Mouse (Mus musculus): Measurements from ENCODE around the gene Lce1g. TPM values are rescaled to one million over a fixed set of nuclear protein-coding genes. Genes with fewer than 3 reads are reported as not detected.

The Lce1g gene
- total RNA-seq (2014; rRNA removed; ENCODE audit: low replicate concordance) = not detected in 2 replicates
- polyA plus RNA-seq (2015; fragmentation: Nextera tagmentation; extraction: Ambion mirVana) = not detected in 2 replicates

- Histone ChIP-seq H3K27me3 (ENCODE audit: control insufficient read depth, insufficient read depth, low read length) (no peaks in the 10 kb centered on the region), H3K36me3 (replicated peaks; ENCODE audit: control insufficient read depth, insufficient read depth, low read length) (no peaks in the 10 kb centered on the region), H3K4me3 (ENCODE audit: low read depth, low read length) (no peak within 1 kb of the TSS), H3K9ac (replicated peaks; ENCODE audit: low read depth, low read length) (no peak within 1 kb of the TSS), H3K4me1 (ENCODE audit: control insufficient read depth, insufficient read depth) (no peaks in the 10 kb centered on the region), H3K27ac (ENCODE audit: low read depth) (no peak within 1 kb of the TSS), H3K4me2 (ENCODE audit: low read depth, low read length) (no peak within 1 kb of the TSS), H3K9me3 (replicated peaks; ENCODE audit: control insufficient read depth, low read length) (no peaks in the 10 kb centered on the region)
- DNase-seq (ENCODE audit: low spot score) = no peak
- no peak for ATAC-seq (ENCODE audit: insufficient read depth, low read depth)
- 61% methylated on average over 1 of the region's 1 CpGs for WGBS
- TF ChIP-seq EP300 (IDR thresholded peaks at IDR 0.05; ENCODE audit: low read depth) (no peak), CTCF (IDR thresholded peaks at IDR 0.05; ENCODE audit: low read depth) (no peak)
Observed at GRCm38 (mm10) chr3:92752238-92752637, at the start of gene Lce1g. Gene Lce1g, minus strand, starts transcription at chr3:92752338.

- H3K27me3 ChIP-seq (ENCODE audit: control insufficient read depth, insufficient read depth, low read length) = no peaks in the 10 kb centered on the region
- no peak within 1 kb of the TSS for H3K27ac ChIP-seq (ENCODE audit: low read depth)
- H3K4me3 ChIP-seq (ENCODE audit: low read depth, low read length) = no peak within 1 kb of the TSS
- no peaks in the 10 kb centered on the region for H3K9me3 ChIP-seq (replicated peaks; ENCODE audit: control insufficient read depth, low read length)
- ATAC-seq (ENCODE audit: insufficient read depth, low read depth) = no peak
- no peak within 1 kb of the TSS for H3K4me2 ChIP-seq (ENCODE audit: low read depth, low read length)
- H3K36me3 ChIP-seq (replicated peaks; ENCODE audit: control insufficient read depth, insufficient read depth, low read length) = no peaks in the 10 kb centered on the region
- H3K9ac ChIP-seq (replicated peaks; ENCODE audit: low read depth, low read length) = no peak within 1 kb of the TSS
- no peaks in the 10 kb centered on the region for H3K4me1 ChIP-seq (ENCODE audit: control insufficient read depth, insufficient read depth)
- WGBS = 57% methylated on average over 1 of the region's 1 CpGs
- TF ChIP-seq EP300 (IDR thresholded peaks at IDR 0.05; ENCODE audit: low read depth) (no peak), CTCF (IDR thresholded peaks at IDR 0.05; ENCODE audit: low read depth) (no peak)
- DNase-seq (ENCODE audit: low spot score) = no peak
Observed at GRCm38 (mm10) chr3:92790414-92790813, 38.3 kb upstream of the Lce1g start, which contains the start of gene Lce1j. Gene Lce1j, minus strand, starts transcription at chr3:92790514.

- TF ChIP-seq EP300 (IDR thresholded peaks at IDR 0.05; ENCODE audit: low read depth) (no peak), CTCF (IDR thresholded peaks at IDR 0.05; ENCODE audit: low read depth) (no peak)
- Histone ChIP-seq H3K9ac (replicated peaks; ENCODE audit: low read depth, low read length) (no peak within 1 kb of the TSS), H3K4me2 (ENCODE audit: low read depth, low read length) (no peak within 1 kb of the TSS), H3K27ac (ENCODE audit: low read depth) (no peak within 1 kb of the TSS), H3K9me3 (replicated peaks; ENCODE audit: control insufficient read depth, low read length) (no peaks in the 10 kb centered on the region), H3K36me3 (replicated peaks; ENCODE audit: control insufficient read depth, insufficient read depth, low read length) (no peaks in the 10 kb centered on the region), H3K4me1 (ENCODE audit: control insufficient read depth, insufficient read depth) (no peaks in the 10 kb centered on the region), H3K27me3 (ENCODE audit: control insufficient read depth, insufficient read depth, low read length) (no peaks in the 10 kb centered on the region), H3K4me3 (ENCODE audit: low read depth, low read length) (no peak within 1 kb of the TSS)
- DNase-seq (ENCODE audit: low spot score) = no peak
- no peak for ATAC-seq (ENCODE audit: insufficient read depth, low read depth)
- WGBS = 59% methylated on average over 1 of the region's 1 CpGs
Observed at GRCm38 (mm10) chr3:92778799-92779198, 26.7 kb upstream of the Lce1g start, which contains the start of gene Lce1i. Gene Lce1i, minus strand, starts transcription at chr3:92778899.

GRCm38 (mm10) chr3:92771573-92771972, 19.4 kb upstream of the Lce1g start:
- H3K27me3 ChIP-seq (ENCODE audit: control insufficient read depth, insufficient read depth, low read length) = no peaks in the 10 kb centered on the region
- TF ChIP-seq CTCF (IDR thresholded peaks at IDR 0.05; ENCODE audit: low read depth) = peak; percentile 48
- no peak for TF ChIP-seq EP300 (IDR thresholded peaks at IDR 0.05; ENCODE audit: low read depth)
- WGBS = 17% methylated on average over 3 of the region's 3 CpGs
- H3K36me3 ChIP-seq (replicated peaks; ENCODE audit: control insufficient read depth, insufficient read depth, low read length) = no peaks in the 10 kb centered on the region
- H3K4me2 ChIP-seq (ENCODE audit: low read depth, low read length) = no peak overlapping the region
- no peaks in the 10 kb centered on the region for H3K4me1 ChIP-seq (ENCODE audit: control insufficient read depth, insufficient read depth)
- H3K4me3 ChIP-seq (ENCODE audit: low read depth, low read length) = no peak overlapping the region
- H3K27ac ChIP-seq (ENCODE audit: low read depth) = no peak overlapping the region
- no peaks in the 10 kb centered on the region for H3K9me3 ChIP-seq (replicated peaks; ENCODE audit: control insufficient read depth, low read length)
- ATAC-seq (ENCODE audit: insufficient read depth, low read depth) = no peak
- H3K9ac ChIP-seq (replicated peaks; ENCODE audit: low read depth, low read length) = no peak overlapping the region
- no peak for DNase-seq (ENCODE audit: low spot score)

- H3K4me1 ChIP-seq (ENCODE audit: control insufficient read depth, insufficient read depth) = no peaks in the 10 kb centered on the region
- no peaks in the 10 kb centered on the region for H3K36me3 ChIP-seq (replicated peaks; ENCODE audit: control insufficient read depth, insufficient read depth, low read length)
- H3K27me3 ChIP-seq (ENCODE audit: control insufficient read depth, insufficient read depth, low read length) = no peaks in the 10 kb centered on the region
- H3K9ac ChIP-seq (replicated peaks; ENCODE audit: low read depth, low read length) = no peak within 1 kb of the TSS
- no peak within 1 kb of the TSS for H3K4me2 ChIP-seq (ENCODE audit: low read depth, low read length)
- whole genome bisulfite sequencing = 68% methylated on average over 1 of the region's 1 CpGs
- no peak for TF ChIP-seq EP300 (IDR thresholded peaks at IDR 0.05; ENCODE audit: low read depth)
- TF ChIP-seq CTCF (IDR thresholded peaks at IDR 0.05; ENCODE audit: low read depth) = no peak
- no peak for ATAC-seq (ENCODE audit: insufficient read depth, low read depth)
- H3K9me3 ChIP-seq (replicated peaks; ENCODE audit: control insufficient read depth, low read length) = no peaks in the 10 kb centered on the region
- no peak for DNase-seq (ENCODE audit: low spot score)
- no peak within 1 kb of the TSS for H3K27ac ChIP-seq (ENCODE audit: low read depth)
- no peak within 1 kb of the TSS for H3K4me3 ChIP-seq (ENCODE audit: low read depth, low read length)
Observed at GRCm38 (mm10) chr3:92764965-92765364, 12.8 kb upstream of the Lce1g start, which contains the start of gene Lce1h. Gene Lce1h, minus strand, starts transcription at chr3:92765065.

GRCm38 (mm10) chr3:92753197-92753596, 1.1 kb upstream of the Lce1g start:
- WGBS = 40% methylated on average over 3 of the region's 3 CpGs
- Histone ChIP-seq H3K27me3 (ENCODE audit: control insufficient read depth, insufficient read depth, low read length) (no peaks in the 10 kb centered on the region), H3K27ac (ENCODE audit: low read depth) (no peak overlapping the region), H3K4me1 (ENCODE audit: control insufficient read depth, insufficient read depth) (no peaks in the 10 kb centered on the region), H3K9me3 (replicated peaks; ENCODE audit: control insufficient read depth, low read length) (no peaks in the 10 kb centered on the region), H3K36me3 (replicated peaks; ENCODE audit: control insufficient read depth, insufficient read depth, low read length) (no peaks in the 10 kb centered on the region), H3K4me3 (ENCODE audit: low read depth, low read length) (no peak overlapping the region), H3K9ac (replicated peaks; ENCODE audit: low read depth, low read length) (no peak overlapping the region), H3K4me2 (ENCODE audit: low read depth, low read length) (no peak overlapping the region)
- no peak for ATAC-seq (ENCODE audit: insufficient read depth, low read depth)
- DNase-seq (ENCODE audit: low spot score) = no peak
- TF ChIP-seq EP300 (IDR thresholded peaks at IDR 0.05; ENCODE audit: low read depth) (no peak), CTCF (IDR thresholded peaks at IDR 0.05; ENCODE audit: low read depth) (peak; percentile 1; the same call in 1 of the 2 replicates)
